Mouse (Mus musculus) liver, adult (tissue): Measurements from ENCODE around the gene Mapk8.

Source experiments
- GATA4 ChIP-seq: IDR thresholded peaks from 2 replicates; pipeline ENCODE4 v1.6.1; 2014; ENCODE audit warnings: mild to moderate bottlenecking, low read length; ENCODE audit not compliant: insufficient replicate concordance

Mapk8 gene

GRCm38 (mm10) chr14:33331627-33332026 lies 115.3 kb downstream of the Mapk8 start:
- no peak for TF ChIP-seq GATA4

- no peak for TF ChIP-seq GATA4
These were observed 116.0 kb downstream of the Mapk8 start for GRCm38 (mm10) chr14:33330986-33331385.

GRCm38 (mm10) chr14:33329297-33329805 lies 117.6 kb downstream of the Mapk8 start:
- no peak for TF ChIP-seq GATA4

GRCm38 (mm10) chr14:33328369-33328768 lies 118.6 kb downstream of the Mapk8 start:
- TF ChIP-seq GATA4: no peak
